Mouse (Mus musculus) heart, postnatal 0 days (tissue): ENCODE results near the gene Tppp3. TPM values are rescaled to one million over a fixed set of nuclear protein-coding genes. Genes with fewer than 3 reads are reported as not detected.
A peak's percentile ranks its signal among the peaks of the same experiment; 100 is the strongest.

ENCODE experiments used
- ATAC-seq: fragments of 200-750 bp; cut with Nextera tagmentation; 2 replicates; pipeline ENCODE4 v1.8.0; 2017; ENCODE audit warnings: low read depth, moderate number of reproducible peaks, moderate library complexity; ENCODE audit not compliant: insufficient read depth
- DNase-seq: peaks from one replicate; pipeline ENCODE4 v3.0.0-alpha.2; 2016; ENCODE audit warnings: low spot score
- H3K27ac ChIP-seq: fragments of 300-500 bp; sonication (generic); 2 replicates; pipeline ENCODE4 v1.5.1; 2014; ENCODE audit warnings: low read depth, mild to moderate bottlenecking
- H3K27me3 ChIP-seq: fragments of 300-500 bp; sonication (generic); 2 replicates; pipeline ENCODE4 v1.6.1; 2014; ENCODE audit warnings: low read length, mixed read lengths; ENCODE audit not compliant: control insufficient read depth, insufficient read depth
- H3K36me3 ChIP-seq: fragments of 300-500 bp; sonication (generic); replicated peaks from 2 replicates; pipeline ENCODE4 v1.6.1; 2014; ENCODE audit warnings: low read length, mixed read lengths; ENCODE audit not compliant: control insufficient read depth, insufficient read depth
- H3K4me1 ChIP-seq: fragments of 300-500 bp; sonication (generic); 2 replicates; pipeline ENCODE4 v1.6.1; 2014; ENCODE audit warnings: antibody characterized with exemption; ENCODE audit not compliant: control insufficient read depth, insufficient read depth
- H3K4me2 ChIP-seq: fragments of 300-500 bp; sonication (generic); 2 replicates; pipeline ENCODE4 v1.6.1; 2014; ENCODE audit warnings: low read depth, mild to moderate bottlenecking, low read length, moderate library complexity
- H3K4me3 ChIP-seq: fragments of 300-500 bp; sonication (generic); 2 replicates; pipeline ENCODE4 v1.5.1; 2014; ENCODE audit warnings: low read depth, low read length
- H3K9ac ChIP-seq: fragments of 300-500 bp; sonication (generic); replicated peaks from 2 replicates; pipeline ENCODE4 v1.6.1; 2014; ENCODE audit warnings: low read depth, low read length, mixed read lengths
- H3K9me3 ChIP-seq: fragments of 300-500 bp; sonication (generic); replicated peaks from 2 replicates; pipeline ENCODE4 v1.6.1; 2016; ENCODE audit warnings: low read length; ENCODE audit not compliant: control insufficient read depth
- CTCF ChIP-seq: IDR thresholded peaks from 2 replicates; pipeline ENCODE4 v1.5.1; 2016; ENCODE audit warnings: antibody characterized with exemption, control low read depth, low read depth
- EP300 ChIP-seq: IDR thresholded peaks from 2 replicates; pipeline ENCODE4 v1.6.1; 2016; ENCODE audit warnings: antibody characterized with exemption, low read depth
- WGBS: fragments of 180-500 bp; shearing (Covaris S2); extraction: QIAGEN DNeasy Blood & Tissue Kit; methylation state at CpG from one replicate; pipeline ENCODE4 v1.1.7; 2014; 5-methylcytosine and 5-hydroxymethylcytosine counted together
- polyA plus RNA-seq: library from polyadenylated mRNA; unstranded; fragments of >200 nt; fragmentation: Nextera tagmentation; extraction: Ambion mirVana; gene quantifications from 2 replicates; pipeline ENCODE4 v1.2.1, GENCODE M21; 2015
- total RNA-seq: library from RNA; depleted of rRNA; stranded (reverse); fragments of >200 nt; gene quantifications from 2 replicates; pipeline ENCODE4 v1.2.3, GENCODE M21; 2014; ENCODE audit warnings: low replicate concordance

Tppp3 gene
- total and polyA plus RNA-seq, 2 experiments from 2014 or later = 12.9 to 37.8 TPM

DNA sequence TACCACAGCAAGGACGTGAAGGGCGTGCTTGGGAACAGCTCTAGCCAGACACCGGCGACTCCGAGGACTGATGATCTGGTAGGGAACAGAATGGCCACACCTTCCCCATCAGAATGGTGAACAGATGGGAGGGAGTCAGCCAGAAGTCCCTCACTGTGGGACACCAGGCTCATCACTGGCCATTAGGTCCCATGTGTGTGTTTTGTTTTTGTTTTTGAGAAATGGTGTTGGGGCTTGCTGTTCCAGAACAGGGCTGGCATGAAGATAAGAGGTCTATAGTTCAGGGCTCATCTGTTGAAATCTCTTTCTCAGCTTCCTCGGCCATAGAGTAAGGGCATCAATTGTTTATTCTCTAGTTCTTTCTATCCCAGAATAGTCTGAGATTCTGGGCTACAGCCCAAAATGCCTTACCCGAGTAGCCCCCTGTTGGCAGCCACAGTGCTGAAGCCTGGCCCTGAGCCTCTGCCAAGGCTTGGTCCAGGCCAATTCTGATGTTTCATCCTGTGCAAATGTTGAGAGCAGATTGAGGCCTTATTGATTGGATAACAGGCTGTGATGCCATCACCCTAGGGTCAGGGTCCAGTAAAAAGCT, 4.5 kb downstream of the Tppp3 start:
- no peak overlapping the region for H3K27ac ChIP-seq
- WGBS = 65% methylated on average over 7 of the region's 7 CpGs
- H3K36me3 ChIP-seq = 0 out of 2 replicates have a peak, but pooled peaks cover 3% of the 10 kb centered on the region
- DNase-seq = no peak
- no peak overlapping the region for H3K9ac ChIP-seq
- ATAC-seq = no peak
- TF ChIP-seq CTCF = peak; percentile 15
- no peak for TF ChIP-seq EP300
- no peaks in the 10 kb centered on the region for H3K9me3 ChIP-seq
- H3K27me3 ChIP-seq = no peaks in the 10 kb centered on the region
- no peak overlapping the region for H3K4me3 ChIP-seq
- peaks cover 18% of the 10 kb centered on the region for H3K4me1 ChIP-seq
- H3K4me2 ChIP-seq = no peak overlapping the region

DNA sequence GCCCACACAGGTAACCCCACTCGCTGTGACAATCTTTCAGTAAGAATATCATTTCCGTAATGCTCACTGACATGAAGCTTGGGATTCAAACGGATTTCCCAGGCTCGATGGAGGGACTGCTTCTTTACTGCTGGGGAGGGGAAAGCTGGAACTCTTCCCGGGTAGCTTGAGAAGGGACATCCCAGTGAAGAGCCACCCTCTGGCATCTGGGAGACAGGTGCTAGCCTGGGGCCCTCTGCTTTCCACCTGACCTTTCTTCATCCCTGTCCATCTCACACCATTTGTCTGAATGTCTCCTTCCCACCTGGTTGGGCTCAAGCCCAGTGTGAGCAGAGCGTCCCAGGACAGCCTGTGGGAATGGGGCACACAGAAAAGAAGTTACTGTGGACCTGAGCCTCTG, 5.1 kb downstream of the Tppp3 start:
- WGBS = 82% methylated on average over 6 of the region's 6 CpGs
- no peak overlapping the region for H3K27ac ChIP-seq
- H3K4me3 ChIP-seq = no peak overlapping the region
- H3K4me1 ChIP-seq = peaks cover 16% of the 10 kb centered on the region; the same call in 1 of the 2 replicates
- ATAC-seq = no peak
- 0 out of 2 replicates have a peak, but pooled peaks cover 3% of the 10 kb centered on the region for H3K36me3 ChIP-seq
- H3K27me3 ChIP-seq = no peaks in the 10 kb centered on the region
- no peaks in the 10 kb centered on the region for H3K9me3 ChIP-seq
- H3K9ac ChIP-seq = no peak overlapping the region
- TF ChIP-seq EP300 (no peak), CTCF (no peak)
- no peak for DNase-seq
- no peak overlapping the region for H3K4me2 ChIP-seq

DNA sequence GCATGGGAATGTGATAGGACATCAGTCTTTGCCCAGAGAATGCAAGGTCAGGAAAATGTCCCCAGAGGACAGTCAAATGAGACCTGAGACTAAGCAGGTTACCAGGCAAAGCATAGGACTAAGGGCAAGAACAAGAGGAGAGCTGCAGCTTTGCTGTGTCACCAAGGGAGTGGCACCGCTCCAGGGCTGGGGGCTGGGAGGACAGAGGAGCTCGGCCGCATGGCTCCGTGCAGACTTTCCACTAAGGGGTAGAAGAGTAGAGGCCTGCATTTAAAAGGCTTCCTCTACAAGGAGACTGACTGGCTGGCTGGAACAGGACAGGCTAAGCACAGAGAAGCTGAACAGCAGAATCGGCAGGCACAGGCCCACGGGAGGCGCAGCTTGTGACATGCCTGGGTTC, 6.7 kb downstream of the Tppp3 start:
- TF ChIP-seq CTCF = no peak
- no peak for TF ChIP-seq EP300
- 51% methylated on average over 7 of the region's 7 CpGs for WGBS
- H3K27me3 ChIP-seq = no peaks in the 10 kb centered on the region
- H3K4me3 ChIP-seq = no peak overlapping the region
- 0 out of 2 replicates have a peak, but pooled peaks cover 11% of the 10 kb centered on the region for H3K4me1 ChIP-seq
- ATAC-seq = no peak
- H3K9me3 ChIP-seq = no peaks in the 10 kb centered on the region
- H3K9ac ChIP-seq = no peak overlapping the region
- no peak for DNase-seq
- 0 out of 2 replicates have a peak, but pooled peaks cover 3% of the 10 kb centered on the region for H3K36me3 ChIP-seq
- H3K27ac ChIP-seq = no peak overlapping the region
- no peak overlapping the region for H3K4me2 ChIP-seq

DNA sequence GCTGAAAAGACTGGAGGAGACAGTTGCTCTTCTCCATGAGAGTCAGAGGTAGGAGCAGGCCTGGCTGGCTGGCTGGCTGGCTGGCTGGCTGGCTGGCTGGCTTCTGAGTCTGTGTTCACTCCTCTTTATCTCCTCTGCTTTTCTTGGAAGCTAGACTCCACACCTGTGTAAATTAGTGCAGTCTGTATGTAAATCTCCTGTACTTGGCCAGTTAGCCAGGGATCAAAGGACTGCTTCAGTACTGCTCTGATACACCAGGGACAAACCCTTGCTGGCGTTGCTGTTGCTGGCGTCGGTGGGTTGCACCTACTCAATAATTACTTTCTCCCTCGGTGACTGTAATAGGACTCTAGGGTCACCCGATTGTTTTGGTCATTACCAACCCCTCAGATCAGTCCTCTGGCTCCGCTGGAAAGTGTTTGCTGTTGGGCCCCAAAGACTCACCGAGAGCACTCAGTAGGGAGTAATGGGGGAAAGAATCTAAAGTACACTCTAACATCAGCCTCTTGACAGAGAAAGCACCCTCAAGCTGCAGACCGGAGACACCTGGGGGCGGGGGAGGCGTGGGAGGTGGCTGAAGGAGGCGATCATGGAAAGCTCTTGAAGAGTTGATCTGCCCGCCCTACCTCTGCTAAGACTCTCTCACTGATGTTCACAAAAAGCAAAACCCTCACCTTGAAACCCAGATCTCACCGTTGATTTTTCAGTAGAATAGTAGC, 10.1 kb downstream of the Tppp3 start:
- 70% methylated on average over 13 of the region's 13 CpGs for WGBS
- ATAC-seq (no peak), DNase-seq (no peak)
- Histone ChIP-seq H3K4me1 (peaks cover 5% of the 10 kb centered on the region; the same call in 1 of the 2 replicates), H3K36me3 (no peaks in the 10 kb centered on the region), H3K4me3 (no peak overlapping the region), H3K27ac (no peak overlapping the region), H3K9me3 (no peaks in the 10 kb centered on the region), H3K4me2 (no peak overlapping the region), H3K9ac (no peak overlapping the region), H3K27me3 (no peaks in the 10 kb centered on the region)
- no peak for TF ChIP-seq CTCF
- TF ChIP-seq EP300 = no peak

DNA sequence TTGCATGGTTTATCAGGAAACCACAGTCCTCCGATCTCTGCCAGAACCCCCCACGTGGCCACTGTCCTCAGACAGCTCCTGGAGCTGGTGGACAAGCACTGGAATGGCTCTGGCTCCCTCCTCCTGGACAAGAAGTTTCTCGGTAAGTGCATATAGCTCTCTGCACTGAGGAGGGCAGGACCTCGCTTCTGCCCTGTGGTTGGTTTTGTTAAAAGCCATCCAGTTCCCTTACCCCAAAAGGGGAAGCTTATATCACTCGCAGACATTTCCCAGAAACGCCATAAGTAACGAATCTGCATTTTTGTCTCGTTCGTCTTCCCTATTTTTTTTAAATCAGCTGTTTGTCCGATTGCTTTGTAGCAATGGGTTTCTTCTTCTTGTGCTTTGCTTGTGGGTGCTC, 16.1 kb downstream of the Tppp3 start:
- Histone ChIP-seq H3K4me2 (no peak overlapping the region), H3K9me3 (no peaks in the 10 kb centered on the region), H3K4me1 (peaks cover 5% of the 10 kb centered on the region; the same call in 1 of the 2 replicates), H3K27me3 (no peaks in the 10 kb centered on the region), H3K9ac (no peak overlapping the region), H3K27ac (no peak overlapping the region), H3K4me3 (no peak overlapping the region), H3K36me3 (no peaks in the 10 kb centered on the region)
- ATAC-seq = no peak
- 47% methylated on average over 10 of the region's 10 CpGs for WGBS
- TF ChIP-seq CTCF (no peak), EP300 (no peak)
- no peak for DNase-seq
